Mouse (Mus musculus) layer of hippocampus, postnatal 10 days (tissue): Measurements from ENCODE around the gene Edar. TPM values are rescaled to one million over a fixed set of nuclear protein-coding genes. Genes with fewer than 3 reads are reported as not detected.

ENCODE experiments used
- DNase-seq, 2 experiments: peaks; one replicate each; pipeline ENCODE4 v3.0.0; 2021; ENCODE audit warnings: low spot score in 2 of 2
- total RNA-seq, 2 experiments: library from RNA; stranded (reverse); gene quantifications; 2 replicates each; pipeline ENCODE4 v1.2.3; 2021

The Edar gene
- total RNA-seq, 2 experiments from 2014 or later, result 0.32 to 0.36 TPM

DNA sequence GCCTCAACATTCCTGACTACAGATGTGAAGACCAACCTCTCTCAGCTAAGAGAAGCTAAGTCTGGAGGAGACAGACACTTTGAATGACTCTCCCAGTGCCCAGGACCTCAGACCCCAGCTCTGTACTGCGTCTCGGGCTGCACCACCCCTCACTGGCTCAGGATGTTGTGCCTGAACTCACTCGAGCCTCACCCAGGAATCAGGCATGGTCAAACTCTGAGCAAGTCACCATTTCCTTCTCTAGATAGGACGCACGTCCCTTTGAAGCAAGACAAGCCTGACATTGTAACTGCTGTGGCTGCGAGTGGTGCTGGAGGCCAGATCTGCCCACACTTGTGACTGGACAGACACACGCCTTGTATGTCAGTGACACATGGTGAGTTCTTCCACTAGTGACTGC is 73.5 kb downstream of the Edar start:
- DNase-seq, result no peak

- peak; percentile 66 to 74 for DNase-seq
These were observed 74.0 kb downstream of the Edar start for GRCm38 (mm10) chr10:58601431-58601901.

- DNase-seq, result no peak
These were observed 74.5 kb downstream of the Edar start for GRCm38 (mm10) chr10:58600983-58601382.

- DNase-seq, result no peak
These were observed 75.3 kb downstream of the Edar start for GRCm38 (mm10) chr10:58600151-58600550.

- DNase-seq, result no peak
These were observed 79.6 kb downstream of the Edar start for GRCm38 (mm10) chr10:58595821-58596220.

- no peak for DNase-seq
These were observed 80.3 kb downstream of the Edar start for GRCm38 (mm10) chr10:58595197-58595596.

DNA sequence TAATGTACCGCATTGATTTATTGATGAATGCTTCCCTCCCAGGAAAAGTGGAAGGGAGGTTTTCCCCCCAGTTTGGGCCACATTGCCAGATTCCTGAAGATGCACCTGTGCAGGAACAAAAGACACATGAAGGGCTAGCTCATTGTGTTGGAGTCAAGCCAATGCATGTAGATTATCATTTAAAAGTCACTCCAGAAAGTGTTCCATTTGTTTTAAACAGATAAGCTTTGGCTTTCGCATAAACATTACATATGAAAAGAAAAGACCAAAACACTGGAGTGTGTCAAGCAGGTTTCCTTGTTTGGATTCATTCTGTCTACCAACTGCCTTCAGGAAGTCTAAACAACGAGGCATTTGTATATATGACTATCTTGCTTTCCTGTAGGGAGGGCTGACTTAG is 81.0 kb downstream of the Edar start:
- DNase-seq, result no peak

- no peak for DNase-seq
These were observed 89.8 kb downstream of the Edar start for GRCm38 (mm10) chr10:58585427-58586223.

DNA sequence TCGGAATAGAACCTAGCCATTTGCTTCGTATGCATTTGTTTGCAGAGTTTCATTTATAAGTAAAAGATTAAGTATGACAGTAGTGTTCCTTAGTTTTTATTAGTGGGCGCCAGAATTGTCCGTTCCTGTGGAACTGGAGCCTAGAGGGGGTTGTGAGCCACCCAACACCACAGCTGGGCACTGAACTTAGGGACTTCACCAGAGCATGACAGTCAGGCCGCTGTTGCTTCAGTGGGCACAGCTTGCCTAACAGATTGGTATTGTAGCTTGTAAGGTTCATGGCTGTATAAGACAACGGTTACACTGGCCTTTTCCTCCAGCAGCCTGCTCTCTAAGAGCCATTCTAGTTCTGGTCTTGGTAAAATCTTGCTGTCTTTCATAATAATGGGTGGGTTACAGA is 114.9 kb downstream of the Edar start:
- DNase-seq, result no peak

DNA sequence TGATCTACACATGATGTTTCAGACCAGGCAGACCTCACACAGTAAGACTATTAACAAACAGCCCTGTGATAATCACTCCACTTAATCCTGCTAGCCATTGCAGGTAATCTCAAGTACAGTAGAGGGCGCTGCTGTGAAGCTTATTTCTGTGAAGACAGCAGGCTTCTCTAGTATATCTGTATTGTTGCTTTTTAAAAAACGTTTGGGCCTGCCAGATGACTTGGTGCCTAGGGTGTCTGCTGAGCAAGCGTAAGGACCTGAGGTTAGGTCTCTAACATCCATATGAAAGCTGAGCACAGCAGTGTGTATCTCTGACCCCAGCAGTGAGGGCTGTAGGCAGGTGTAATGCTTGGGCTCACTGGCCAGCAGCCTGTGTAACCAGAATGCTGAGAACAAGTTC is 115.6 kb downstream of the Edar start:
- peak; percentile 56 to 61 for DNase-seq

GRCm38 (mm10) chr10:58559098-58559497 is 116.4 kb downstream of the Edar start:
- peak; percentile 58 for DNase-seq

- DNase-seq, result no peak
These were observed 120.6 kb downstream of the Edar start for GRCm38 (mm10) chr10:58554693-58555387.

Other genes with a start within 250 kb of the Edar start
- 10 to 100 TPM; 63.9 to 65.9 TPM for gene Ranbp2, start 228.7 kb downstream of the Edar start, total RNA-seq
- 1 to 10 TPM; 6.2 to 7.8 TPM for gene Ccdc138, start 177.7 kb downstream of the Edar start, total RNA-seq
- gene Gm17542, start 42.6 kb upstream of the Edar start, total RNA-seq, result not detected
- gene Sh3rf3, start 137.7 kb upstream of the Edar start, total RNA-seq, result 10 to 100 TPM; 47.8 to 50.1 TPM